Mouse (Mus musculus): ENCODE data around the gene Slc25a43.
"Not testable (repeated sequence)": the region's sequence is repeated elsewhere in the genome, so short reads cannot be mapped to it uniquely, and the experiment has no call there.

Slc25a43 gene

DNA sequence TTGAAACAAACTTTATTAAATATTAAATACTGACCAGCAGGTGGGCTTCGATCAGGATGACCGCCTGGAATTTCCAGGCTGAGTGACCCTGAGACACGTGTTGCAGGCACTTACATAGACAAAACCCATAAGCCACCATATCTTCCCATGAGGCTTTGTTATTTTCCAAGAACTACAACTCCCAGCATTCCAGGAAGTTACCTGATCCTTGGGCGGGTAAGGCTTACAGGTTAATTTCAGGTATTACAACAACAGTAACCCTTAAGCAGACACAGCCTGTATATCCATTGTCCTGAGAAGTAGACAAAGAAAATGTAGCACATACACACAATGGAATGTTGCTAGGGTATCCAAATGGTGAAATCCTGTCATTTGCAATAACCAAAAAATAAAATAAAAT, 45.9 kb downstream of the Slc25a43 start:
- no peak for DNase-seq (ENCODE audit: low spot score in 2 of 2)

DNA sequence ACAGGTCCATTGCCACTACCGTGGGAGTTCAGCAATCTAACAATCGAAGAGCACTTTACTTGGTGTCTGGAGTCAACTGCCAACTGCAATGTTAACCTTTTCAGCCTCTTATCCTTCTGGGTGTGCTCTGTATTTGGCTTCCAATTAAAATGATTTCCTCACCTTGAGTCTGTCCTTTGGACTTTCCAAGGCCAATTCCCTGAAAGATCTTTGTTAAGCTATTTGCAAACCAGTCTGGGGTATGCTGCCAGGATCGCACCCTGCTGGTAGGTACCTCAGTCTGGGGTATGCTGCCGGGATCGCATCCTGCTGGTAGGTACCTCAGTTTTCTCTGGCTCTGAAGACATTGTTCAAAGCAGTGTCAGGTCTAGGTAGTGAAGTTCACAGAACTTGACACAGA, 51.1 kb downstream of the Slc25a43 start:
- no peak for DNase-seq (ENCODE audit: low spot score in 2 of 2)

DNA sequence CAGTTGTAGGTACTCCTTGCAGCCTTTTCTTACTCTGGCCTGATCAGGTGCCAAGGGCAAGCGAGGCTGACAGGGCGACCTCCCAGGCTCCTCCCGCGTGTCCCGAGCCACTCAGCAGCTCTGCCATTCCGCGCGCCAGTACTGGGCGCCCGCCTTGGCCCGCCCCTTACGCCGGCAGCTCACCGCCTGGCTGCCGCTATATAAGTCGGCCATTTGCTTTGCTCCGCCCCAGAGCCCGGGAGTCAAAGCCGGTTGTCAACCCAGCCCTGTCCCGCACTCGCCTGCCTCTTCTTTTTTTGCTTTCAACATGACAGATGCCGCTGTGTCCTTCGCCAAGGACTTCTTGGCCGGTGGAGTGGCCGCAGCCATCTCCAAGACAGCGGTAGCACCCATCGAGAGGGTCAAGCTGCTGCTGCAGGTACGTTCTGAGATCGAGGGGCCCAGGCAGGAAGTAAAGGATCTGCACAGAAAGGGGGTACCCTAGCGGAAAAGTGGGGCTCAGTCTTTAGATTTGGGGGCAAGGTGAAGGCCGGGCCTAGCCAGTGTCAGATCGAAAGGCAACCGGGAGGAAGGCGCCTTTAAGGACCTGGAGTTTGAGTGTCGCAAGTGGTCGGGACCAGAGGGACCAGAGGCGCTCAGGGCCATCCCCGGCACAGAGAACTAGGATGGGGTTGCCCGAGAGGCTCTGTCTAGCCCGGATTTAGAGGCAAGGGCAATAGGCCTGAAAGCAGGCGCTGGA, 52.1 kb downstream of the Slc25a43 start, which contains the start of gene Slc25a5:
Slc25a5 (plus strand) TSS at position 228 of the 739 bp plus-strand sequence.
- DNase-seq (ENCODE audit: low spot score in 2 of 2), result peak; percentile 70 to 79

DNA sequence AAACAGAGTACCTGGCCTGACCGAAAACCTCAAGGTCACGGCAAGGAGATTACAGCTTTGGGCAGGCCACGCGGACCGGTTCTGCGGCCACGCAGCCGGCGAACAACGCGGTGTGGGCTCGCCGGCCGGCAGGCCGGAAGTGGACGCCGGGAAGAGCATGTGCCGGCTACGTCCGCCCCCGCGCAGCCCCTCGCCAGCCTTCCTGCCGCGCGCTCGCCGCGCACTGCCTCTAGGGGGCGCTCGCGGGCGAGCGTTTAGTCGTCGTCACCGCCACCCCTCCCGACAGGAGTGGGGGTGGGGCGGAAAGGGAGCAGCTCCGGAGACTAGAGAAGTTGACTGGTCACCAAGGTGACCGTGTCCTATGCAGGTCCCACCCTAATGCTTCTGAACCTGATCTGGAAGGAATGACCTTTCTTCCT, 52.7 kb downstream of the Slc25a43 start:
- peak; percentile 62 to 73 for DNase-seq (ENCODE audit: low spot score in 2 of 2)

DNA sequence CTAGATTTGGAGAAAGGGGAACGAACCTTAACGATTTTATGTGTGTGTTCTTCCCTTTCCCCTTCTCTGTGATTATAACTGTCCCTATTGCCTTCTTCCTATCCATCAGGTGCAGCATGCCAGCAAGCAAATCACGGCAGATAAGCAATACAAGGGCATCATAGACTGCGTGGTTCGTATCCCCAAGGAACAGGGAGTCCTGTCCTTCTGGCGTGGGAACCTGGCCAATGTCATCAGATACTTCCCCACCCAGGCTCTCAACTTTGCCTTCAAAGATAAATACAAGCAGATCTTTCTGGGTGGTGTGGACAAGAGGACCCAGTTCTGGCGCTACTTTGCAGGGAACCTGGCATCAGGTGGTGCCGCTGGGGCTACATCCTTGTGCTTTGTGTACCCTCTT, 53.3 kb downstream of the Slc25a43 start:
- not testable (repeated sequence) for DNase-seq (ENCODE audit: low spot score in 2 of 2)

DNA sequence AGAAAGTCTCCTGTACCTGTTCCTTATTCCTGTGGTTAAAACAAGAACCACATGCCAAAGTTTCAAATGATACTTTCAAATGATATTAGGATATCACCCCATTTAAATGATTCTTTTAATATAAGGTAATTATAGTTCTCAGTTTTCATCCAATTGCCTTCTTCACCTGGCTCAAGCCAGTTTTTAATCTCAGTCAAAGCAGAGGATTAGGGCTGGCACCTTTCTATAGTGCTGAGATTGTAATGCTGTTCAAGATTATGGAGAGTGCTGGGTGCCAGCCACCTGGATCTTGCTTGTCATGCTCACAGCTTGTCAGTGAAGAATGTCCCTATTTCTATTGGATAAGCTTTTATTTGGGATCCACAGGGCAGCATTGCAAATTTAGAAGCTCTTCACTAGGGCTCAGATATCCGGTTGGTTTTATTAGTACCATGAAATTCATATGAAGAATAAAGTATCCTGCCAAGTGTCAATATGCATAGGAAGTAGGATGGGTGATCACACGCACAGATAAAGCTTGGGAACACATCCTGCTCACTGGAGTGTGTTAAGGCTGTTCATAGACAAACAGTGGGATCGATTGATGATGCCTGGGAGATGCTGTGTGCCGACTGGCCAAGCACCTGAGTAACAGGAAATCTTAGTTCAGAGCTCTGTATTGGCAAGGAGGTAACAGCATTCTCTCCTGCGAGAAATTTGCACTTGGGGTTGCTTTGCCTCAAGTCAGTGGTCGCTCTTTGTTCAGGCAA, 55.8 kb downstream of the Slc25a43 start:
- no peak for DNase-seq (ENCODE audit: low spot score in 2 of 2)

DNA sequence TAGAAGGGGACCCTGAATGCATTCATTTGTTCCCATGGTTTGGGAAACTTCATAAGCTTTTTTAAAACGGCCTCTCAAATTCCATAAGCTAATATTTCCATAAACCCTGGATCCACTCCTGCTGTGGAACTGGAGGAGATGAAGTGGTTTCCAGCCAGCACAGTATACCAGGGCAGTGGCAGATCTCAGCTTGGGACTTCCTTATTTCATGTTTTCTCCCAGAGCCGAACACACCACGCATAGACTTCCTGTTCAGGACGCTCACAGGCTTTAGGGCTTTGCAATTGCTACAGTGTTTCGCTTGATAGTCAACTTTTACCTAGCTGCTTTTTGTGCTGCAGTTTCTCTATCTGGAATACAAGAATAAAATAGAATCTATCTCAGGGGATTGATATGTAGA, 59.7 kb downstream of the Slc25a43 start:
- no peak for DNase-seq (ENCODE audit: low spot score in 2 of 2)

DNA sequence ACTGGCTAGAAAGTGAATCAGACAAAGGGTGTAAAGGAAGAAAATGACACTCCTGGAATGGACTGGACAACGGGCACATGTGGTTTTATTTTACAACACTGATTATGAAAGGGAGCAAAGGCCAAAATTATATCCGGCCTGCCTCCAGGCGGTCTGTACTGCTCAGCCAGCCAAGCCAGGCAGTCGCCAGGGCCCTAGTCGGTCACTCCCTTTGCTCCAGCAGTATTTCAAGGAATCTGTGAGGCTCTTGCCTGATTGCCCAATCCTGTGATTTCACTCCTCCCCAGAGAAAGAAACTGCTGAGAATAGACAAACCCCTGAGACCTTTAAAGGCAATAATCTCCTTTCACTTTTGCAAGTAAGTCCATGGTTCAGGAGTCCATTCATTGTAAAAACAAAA, 60.7 kb downstream of the Slc25a43 start:
- no peak for DNase-seq (ENCODE audit: low spot score in 2 of 2)

DNA sequence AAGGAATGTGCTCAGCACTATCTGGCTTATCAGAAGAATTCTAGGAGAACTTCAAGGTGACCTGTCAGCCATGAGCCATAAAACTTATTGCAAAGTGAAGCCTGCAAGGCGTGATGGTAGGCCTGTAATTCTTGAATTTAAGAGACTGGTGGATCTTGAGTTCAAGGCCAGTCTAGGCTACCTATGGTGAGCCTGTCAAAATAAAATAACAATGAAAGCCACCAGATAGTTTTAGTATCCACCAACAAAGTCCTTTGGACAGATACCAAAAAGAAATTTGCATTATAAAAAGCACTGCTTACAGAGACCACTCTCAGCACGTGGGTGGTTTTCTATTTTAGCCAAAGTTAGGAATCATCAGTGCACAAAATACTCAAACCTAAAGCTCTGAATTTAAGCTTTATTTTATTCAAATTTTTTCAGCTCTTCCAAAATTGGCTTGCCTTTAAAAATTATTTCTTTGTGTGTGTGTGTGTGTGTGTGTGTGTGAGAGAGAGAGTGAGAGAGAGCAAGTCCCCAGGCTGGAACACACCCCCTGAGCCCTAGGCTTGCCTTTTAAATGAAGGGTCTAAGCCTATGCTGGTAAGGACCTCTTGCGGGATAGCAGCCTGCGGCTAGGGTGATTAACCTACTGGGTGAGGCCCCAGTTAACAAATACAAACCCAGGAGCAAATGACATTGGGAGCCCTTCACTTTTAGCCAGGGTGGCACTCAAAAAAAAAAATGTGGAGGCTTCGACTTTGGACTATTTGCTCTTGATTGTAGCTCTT, 62.2 kb downstream of the Slc25a43 start:
- no peak for DNase-seq (ENCODE audit: low spot score in 2 of 2)

DNA sequence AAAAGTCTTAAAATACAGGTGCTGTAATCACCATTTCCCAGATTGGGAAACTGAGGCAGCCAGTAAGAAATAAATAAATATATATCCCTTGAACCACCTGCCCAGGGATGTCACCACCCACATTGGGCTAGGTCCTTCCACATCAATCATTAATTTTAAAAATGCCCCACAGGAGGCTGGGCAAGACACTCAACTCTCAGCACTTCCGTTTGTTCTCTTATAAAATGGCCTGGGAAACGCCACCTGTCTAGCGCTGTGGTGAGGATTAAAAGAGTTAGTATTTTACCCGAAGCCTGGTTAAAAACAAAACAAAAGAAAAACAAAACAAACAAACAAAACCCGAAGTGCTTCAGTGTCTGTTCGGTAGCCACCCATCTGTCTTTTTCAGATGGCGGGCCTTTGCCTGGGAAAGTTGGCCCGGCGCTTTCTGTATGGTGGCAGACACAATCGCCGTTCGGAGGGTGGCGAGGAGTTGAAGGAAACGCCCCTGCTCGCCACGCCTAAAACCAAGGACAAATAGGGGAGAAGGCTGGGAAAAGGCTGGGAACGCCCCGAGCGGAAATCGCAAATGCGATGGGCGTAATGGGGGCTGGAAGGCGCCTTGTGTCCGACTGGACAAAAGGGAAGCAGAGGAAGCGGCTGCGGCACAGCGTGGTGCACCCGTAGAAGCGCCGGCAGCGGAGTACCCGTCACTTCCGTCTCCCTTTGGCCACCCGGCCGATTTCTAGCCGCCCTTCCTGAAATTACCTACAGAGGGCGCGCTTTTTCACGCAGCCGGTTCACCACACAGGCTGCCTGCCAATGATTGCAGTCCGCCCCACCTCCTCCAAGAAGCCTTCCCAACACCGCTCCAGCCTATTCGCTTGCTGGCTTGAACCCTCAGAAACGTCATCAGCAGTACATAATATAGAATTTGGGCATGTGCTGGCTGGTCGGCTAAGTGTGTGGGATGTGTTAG, 64.2 kb downstream of the Slc25a43 start:
- peak; percentile 79 to 81 for DNase-seq (ENCODE audit: low spot score in 2 of 2)

DNA sequence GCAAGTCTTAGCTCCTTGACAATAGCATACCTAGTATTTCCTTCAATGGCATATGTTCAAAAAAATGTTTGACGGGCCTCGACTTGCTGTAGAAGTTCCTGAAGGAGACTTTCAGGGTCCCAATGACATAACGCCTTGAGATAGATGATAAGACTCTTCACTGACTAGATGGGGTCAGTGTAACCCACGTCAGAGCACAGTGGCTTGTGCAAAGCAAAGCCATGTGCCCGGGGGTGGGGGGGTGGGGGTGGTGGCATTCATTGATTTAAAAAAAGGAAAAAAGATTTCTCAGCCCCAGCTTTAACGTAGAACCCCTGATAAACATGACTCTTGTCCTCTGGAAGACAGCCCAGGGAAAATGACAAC, 64.8 kb downstream of the Slc25a43 start:
- no peak for DNase-seq (ENCODE audit: low spot score in 2 of 2)

DNA sequence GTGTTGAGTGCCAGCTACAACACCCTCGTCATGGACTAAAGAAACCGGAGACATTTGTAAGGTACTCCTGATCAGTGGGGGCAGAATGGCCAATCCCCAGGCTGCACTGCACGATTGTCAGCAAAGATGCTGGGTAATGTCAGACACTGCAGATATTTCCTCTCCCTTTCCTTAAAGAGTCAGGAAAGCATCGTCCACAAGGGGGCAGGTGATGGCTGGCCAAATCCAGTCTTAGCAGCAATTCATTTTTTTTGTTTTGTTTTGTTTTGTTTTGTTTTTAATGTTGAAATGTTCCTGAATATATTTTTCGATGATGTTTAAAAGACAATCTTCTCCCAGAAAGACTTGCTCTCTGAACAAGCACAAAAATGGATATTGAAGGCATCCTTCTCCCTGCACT, 67.9 kb downstream of the Slc25a43 start:
- DNase-seq (ENCODE audit: low spot score in 2 of 2), result no peak

DNA sequence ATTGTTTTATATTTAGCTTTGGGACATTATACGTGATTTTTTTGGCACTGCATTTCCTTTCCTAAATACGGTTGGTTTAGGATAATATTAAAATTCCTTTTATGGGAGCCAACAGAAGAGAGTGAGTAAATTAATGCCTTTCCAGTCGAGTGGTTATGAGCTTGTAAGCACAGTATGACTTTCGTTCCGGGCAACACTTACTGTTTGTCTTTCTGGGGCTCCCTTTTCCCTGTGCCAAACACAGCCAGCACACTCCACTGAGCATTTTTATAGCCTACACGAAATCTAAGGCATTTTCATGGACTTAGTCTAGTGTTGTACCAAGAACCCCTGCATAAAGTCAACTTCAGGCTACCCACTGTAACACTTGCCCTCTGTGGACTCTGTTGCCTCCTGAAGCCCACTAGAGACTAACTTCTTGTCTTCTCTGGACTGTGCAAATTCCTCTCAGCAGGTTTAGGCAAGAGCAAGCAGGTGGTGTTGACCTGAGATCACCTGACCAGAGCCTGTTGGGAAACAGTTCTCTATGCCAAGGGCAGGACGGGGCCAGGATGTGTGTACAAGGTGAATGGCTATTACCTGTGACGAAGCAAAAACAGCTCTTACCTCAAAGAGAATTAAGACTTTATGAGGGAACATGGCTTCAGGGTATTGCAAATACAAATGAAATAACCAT, 70.8 kb downstream of the Slc25a43 start:
- DNase-seq (ENCODE audit: low spot score in 2 of 2), result no peak

DNA sequence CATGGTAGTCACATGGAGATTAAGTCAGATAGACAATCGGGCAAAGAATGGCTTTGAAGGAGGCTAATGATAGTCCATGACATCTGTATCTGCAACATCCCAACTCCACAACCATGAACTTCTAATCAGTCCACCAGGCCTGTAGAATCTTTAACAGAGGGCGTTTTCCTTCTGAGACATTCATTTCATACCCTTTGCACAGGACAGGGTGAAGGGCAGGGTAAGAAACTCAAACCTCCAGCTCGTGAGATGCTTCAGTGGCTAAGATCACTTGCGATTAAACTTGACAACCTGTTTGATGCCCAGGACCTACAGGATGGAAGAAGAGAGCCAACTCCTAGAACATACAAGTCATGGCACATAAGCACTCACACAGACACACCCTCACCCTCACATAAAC, 71.6 kb downstream of the Slc25a43 start:
- DNase-seq (ENCODE audit: low spot score in 2 of 2), result no peak

DNA sequence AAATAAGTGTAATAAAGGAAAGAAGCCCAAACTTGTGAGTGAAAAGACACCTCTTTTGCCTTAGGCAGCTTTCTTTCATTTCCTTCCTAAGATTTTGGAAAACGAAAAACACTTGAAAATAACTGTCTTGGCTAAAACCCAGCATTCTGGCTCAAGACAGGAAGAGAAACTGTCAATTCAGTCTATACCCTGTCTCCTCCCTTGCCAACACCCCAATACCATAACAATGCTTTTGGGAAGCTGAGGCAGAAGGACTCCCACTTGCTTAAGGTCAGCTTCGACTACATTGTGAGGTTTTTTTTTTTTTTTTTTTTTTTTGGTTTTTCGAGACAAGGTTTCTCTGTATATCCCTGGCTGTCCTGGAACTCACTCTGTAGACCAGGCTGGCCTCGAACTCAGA, 72.0 kb downstream of the Slc25a43 start:
- no peak for DNase-seq (ENCODE audit: low spot score in 2 of 2)

DNA sequence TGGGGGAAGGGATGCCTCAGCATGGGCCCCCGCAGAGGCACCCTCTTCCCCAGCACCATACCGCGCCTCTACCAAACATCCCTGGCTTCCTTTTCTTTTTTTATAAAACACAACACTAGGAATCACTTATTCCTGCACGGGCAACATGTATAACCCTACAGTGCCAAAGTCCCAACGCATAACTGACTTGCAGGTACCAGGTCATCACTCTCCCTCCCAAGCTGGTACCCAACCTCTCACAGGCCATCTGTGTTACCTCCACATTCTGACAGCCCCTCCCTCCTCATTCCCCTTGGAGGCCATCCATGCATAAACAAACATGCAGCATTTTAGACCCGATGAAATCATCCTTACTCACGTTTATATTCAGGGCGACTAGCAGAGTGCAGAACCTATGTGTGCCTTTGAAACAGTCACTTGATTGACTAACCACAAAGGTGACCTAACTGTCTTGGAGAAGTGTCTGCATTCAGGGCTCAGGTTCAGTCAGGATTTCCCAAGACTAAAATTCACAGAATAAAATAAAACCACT, 73.0 kb downstream of the Slc25a43 start:
- no peak for DNase-seq (ENCODE audit: low spot score in 2 of 2)

DNA sequence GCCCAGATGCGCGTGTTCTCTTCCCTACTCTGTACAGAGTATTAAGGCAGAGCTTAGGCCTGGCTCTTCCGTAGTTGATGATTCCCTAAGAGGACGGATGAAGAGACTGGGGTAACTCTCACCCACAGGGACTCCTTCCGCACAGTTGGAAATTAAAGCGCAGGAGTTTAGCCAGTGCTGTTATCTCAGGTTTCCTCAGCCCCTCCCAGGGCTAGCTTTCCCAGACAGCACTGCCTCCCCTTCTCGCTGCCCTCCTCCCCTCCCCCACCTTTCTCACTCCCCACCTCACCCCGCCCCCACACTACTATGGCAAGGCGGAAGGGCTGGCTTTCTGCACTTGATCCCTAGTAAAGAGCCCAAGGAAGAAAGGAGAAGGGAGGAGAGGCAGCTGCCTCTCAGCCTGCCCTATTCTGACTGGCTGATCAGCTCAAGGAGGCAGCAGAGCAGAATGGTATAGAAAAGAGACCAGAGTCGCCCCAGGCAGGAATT, 73.5 kb downstream of the Slc25a43 start:
- DNase-seq (ENCODE audit: low spot score in 2 of 2), result no peak

DNA sequence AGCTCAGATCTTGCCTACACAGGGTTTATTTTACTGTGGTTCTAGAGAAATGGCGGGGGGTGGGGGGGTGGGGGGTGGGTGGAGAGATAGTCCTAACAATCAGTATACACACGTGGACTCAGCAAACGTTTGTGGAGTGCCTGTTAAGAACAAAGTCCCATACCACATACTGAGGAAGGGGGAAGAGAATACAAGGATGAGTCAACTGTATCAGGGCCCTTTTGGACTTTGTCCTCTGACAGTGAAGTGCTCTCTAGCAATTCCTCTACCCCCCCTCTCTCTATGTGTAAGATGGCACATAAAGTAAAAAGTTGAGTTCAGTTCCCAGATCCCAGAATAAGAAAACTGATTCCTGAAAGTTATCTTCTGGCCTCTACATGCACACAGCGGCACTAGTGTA, 76.1 kb downstream of the Slc25a43 start:
- DNase-seq (ENCODE audit: low spot score in 2 of 2), result no peak

DNA sequence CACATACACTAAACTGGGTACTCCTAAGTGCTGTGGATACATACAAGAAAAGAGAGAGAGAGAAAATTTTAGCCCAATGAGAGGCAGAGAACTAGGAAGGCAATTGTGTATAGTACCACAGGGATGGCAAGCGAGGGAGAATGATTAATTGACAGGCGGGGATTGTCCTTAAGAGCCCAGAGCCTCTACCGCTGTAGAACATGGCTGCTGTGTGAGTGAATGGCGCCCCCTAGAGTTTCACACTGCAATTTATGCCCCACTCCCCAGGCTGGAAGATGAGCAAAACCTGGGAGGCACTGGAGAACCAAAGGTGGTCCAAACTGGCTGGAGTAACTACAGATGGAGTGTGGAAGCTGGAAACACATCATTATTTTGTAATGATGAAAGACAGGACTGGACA, 76.7 kb downstream of the Slc25a43 start:
- peak; percentile 11 to 28 for DNase-seq (ENCODE audit: low spot score in 2 of 2)

DNA sequence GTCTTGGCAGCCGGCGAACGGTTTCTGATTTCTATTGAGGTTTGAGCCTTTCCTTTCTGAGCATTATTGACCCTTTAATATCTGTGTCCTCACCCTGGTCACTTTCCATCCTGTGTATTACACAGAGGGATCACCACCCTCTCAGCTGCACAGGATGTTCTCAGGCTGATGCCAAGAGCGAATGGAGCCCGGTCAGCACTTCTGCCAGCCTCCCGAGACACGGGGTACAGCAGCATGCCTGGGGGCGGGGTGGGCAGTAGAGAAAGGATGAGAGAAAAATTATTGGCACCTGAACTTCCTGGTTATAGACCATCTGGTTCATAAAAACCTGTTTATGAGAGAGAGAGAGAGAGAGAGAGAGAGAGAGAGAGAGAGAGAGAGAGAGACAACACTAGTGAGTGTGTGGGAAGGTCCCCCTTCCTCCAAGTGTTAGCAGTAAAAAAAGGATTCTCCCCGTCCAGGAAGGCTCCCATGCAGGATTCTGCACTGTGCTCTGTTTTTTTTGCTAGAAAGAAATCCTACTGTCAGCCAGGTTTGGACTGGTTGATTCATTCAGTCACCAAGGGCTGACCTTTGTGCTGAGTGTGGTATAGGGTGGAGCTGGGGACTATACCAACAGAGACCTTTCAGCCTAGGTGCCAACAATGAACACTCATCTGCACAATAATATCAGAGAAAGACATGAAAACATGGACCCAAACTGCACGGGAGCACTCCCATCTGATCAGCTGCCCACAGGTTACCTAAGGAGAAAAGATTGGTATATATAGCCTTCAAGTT, 80.7 kb downstream of the Slc25a43 start:
- no peak for DNase-seq (ENCODE audit: low spot score in 2 of 2)
